Mouse (Mus musculus) spleen, adult 2 months (tissue): ENCODE measurements around the gene Gm49601. TPM values are rescaled to one million over a fixed set of nuclear protein-coding genes. Genes with fewer than 3 reads are reported as not detected.

Experiments
- DNase-seq, 2 experiments: peaks; one replicate each; pipeline versions ENCODE4 v3.0.0 to v3.0.0-alpha.2; 2012 to 2021; ENCODE audit warnings: low spot score in 2 of 2, low read depth in 1 of 2
- H3K27ac ChIP-seq: fragments of 200-500 bp; 2 replicates; pipeline ENCODE4 v1.5.1; 2012; ENCODE audit warnings: low read length, inconsistent platforms; ENCODE audit not compliant: insufficient read depth
- H3K27me3 ChIP-seq: fragments of 200-500 bp; 2 replicates; pipeline ENCODE4 v1.6.1; 2012; ENCODE audit warnings: mild to moderate bottlenecking, moderate library complexity, low read length, inconsistent platforms; ENCODE audit not compliant: control insufficient read depth, insufficient read depth
- H3K36me3 ChIP-seq: fragments of 200-500 bp; 2 replicates; pipeline ENCODE4 v1.6.1; 2012; ENCODE audit warnings: mild to moderate bottlenecking, low read length, inconsistent platforms; ENCODE audit not compliant: control insufficient read depth, insufficient read depth
- H3K4me1 ChIP-seq: fragments of 200-500 bp; 2 replicates; pipeline ENCODE4 v1.6.1; 2011; ENCODE audit warnings: inconsistent platforms; ENCODE audit not compliant: control insufficient read depth, insufficient read depth, insufficient read length
- H3K4me3 ChIP-seq: fragments of 200-500 bp; 2 replicates; pipeline ENCODE4 v1.5.1; 2011; ENCODE audit warnings: mild to moderate bottlenecking, inconsistent platforms; ENCODE audit not compliant: insufficient read depth, insufficient read length; ENCODE audit errors: extremely low read depth
- CTCF ChIP-seq: fragments of 200-500 bp; IDR thresholded peaks from 2 replicates; pipeline ENCODE4 v1.5.1; 2011; ENCODE audit warnings: mild to moderate bottlenecking, inconsistent platforms; ENCODE audit not compliant: insufficient read depth, insufficient read length, insufficient replicate concordance; ENCODE audit errors: extremely low read depth
- POLR2A ChIP-seq: fragments of 200-500 bp; IDR thresholded peaks from 2 replicates; pipeline ENCODE4 v1.6.1; 2011; ENCODE audit warnings: low read depth, low read length, inconsistent platforms
- WGBS: fragments of 180-500 bp; shearing (Covaris S2); methylation state at CpG from one replicate; pipeline ENCODE4 v1.1.7; 2018; 5-methylcytosine and 5-hydroxymethylcytosine counted together
- polyA plus RNA-seq: library from polyadenylated mRNA; depleted of rRNA; stranded (reverse); fragments of >200 nt; gene quantifications from 2 replicates; pipeline ENCODE4 v1.2.3, GENCODE M21; 2012

The Gm49601 gene
- polyA plus RNA-seq, 1 experiment, result 0.71 TPM

- DNase-seq, result no peak
- WGBS, result 87% methylated on average over 6 of the region's 6 CpGs
Observed at GRCm38 (mm10) chr16:18653290-18654160, 27.3 kb upstream of the Gm49601 start.

GRCm38 (mm10) chr16:18649126-18649525, 22.9 kb upstream of the Gm49601 start:
- H3K36me3 ChIP-seq, result no peaks in the 10 kb centered on the region
- no peaks in the 10 kb centered on the region for H3K27me3 ChIP-seq
- DNase-seq, result no peak
- 81% methylated on average over 3 of the region's 3 CpGs for WGBS
- no peaks in the 10 kb centered on the region for H3K4me1 ChIP-seq
- H3K27ac ChIP-seq, result no peak overlapping the region
- no peak overlapping the region for H3K4me3 ChIP-seq
- TF ChIP-seq POLR2A, result no peak
- no peak for TF ChIP-seq CTCF

More at GRCm38 (mm10) chr16:18653290-18654160, 27.3 kb upstream of the Gm49601 start:
- H3K4me3 ChIP-seq, result no peak overlapping the region
- no peaks in the 10 kb centered on the region for H3K36me3 ChIP-seq
- no peaks in the 10 kb centered on the region for H3K27me3 ChIP-seq
- TF ChIP-seq CTCF (no peak), POLR2A (no peak)
- no peaks in the 10 kb centered on the region for H3K4me1 ChIP-seq
- H3K27ac ChIP-seq, result no peak overlapping the region

GRCm38 (mm10) chr16:18645329-18645728, 19.1 kb upstream of the Gm49601 start:
- WGBS, result 82% methylated on average over 6 of the region's 6 CpGs
- no peak overlapping the region for H3K4me3 ChIP-seq
- no peaks in the 10 kb centered on the region for H3K36me3 ChIP-seq
- no peak for DNase-seq
- no peaks in the 10 kb centered on the region for H3K27me3 ChIP-seq
- H3K27ac ChIP-seq, result no peak overlapping the region
- no peak for TF ChIP-seq CTCF
- TF ChIP-seq POLR2A, result no peak
- H3K4me1 ChIP-seq, result no peaks in the 10 kb centered on the region

GRCm38 (mm10) chr16:18644485-18644884, 18.3 kb upstream of the Gm49601 start:
- no peak overlapping the region for H3K27ac ChIP-seq
- no peak for DNase-seq
- no peak overlapping the region for H3K4me3 ChIP-seq
- no peaks in the 10 kb centered on the region for H3K27me3 ChIP-seq
- 83% methylated on average over 4 of the region's 4 CpGs for WGBS
- TF ChIP-seq CTCF, result no peak
- TF ChIP-seq POLR2A, result no peak
- no peaks in the 10 kb centered on the region for H3K4me1 ChIP-seq
- H3K36me3 ChIP-seq, result no peaks in the 10 kb centered on the region

GRCm38 (mm10) chr16:18643406-18643998, 17.3 kb upstream of the Gm49601 start:
- WGBS, result 78% methylated on average over 11 of the region's 11 CpGs
- DNase-seq, result no peak
- Histone ChIP-seq H3K27ac (no peak overlapping the region), H3K4me3 (no peak overlapping the region), H3K4me1 (no peaks in the 10 kb centered on the region), H3K36me3 (no peaks in the 10 kb centered on the region), H3K27me3 (no peaks in the 10 kb centered on the region)
- TF ChIP-seq POLR2A (no peak), CTCF (no peak)

- Histone ChIP-seq H3K4me1 (no peaks in the 10 kb centered on the region), H3K27ac (no peak overlapping the region), H3K27me3 (no peaks in the 10 kb centered on the region), H3K4me3 (no peak overlapping the region), H3K36me3 (no peaks in the 10 kb centered on the region)
- no peak for TF ChIP-seq POLR2A
- TF ChIP-seq CTCF, result no peak
- no peak for DNase-seq
- 80% methylated on average over 4 of the region's 4 CpGs for WGBS
Observed at GRCm38 (mm10) chr16:18642897-18643296, 16.7 kb upstream of the Gm49601 start.

GRCm38 (mm10) chr16:18642291-18642690, 16.1 kb upstream of the Gm49601 start:
- DNase-seq, result no peak
- 64% methylated on average over 7 of the region's 7 CpGs for WGBS
- no peak overlapping the region for H3K4me3 ChIP-seq
- no peaks in the 10 kb centered on the region for H3K27me3 ChIP-seq
- H3K27ac ChIP-seq, result no peak overlapping the region
- no peak for TF ChIP-seq CTCF
- no peak for TF ChIP-seq POLR2A
- H3K36me3 ChIP-seq, result no peaks in the 10 kb centered on the region
- H3K4me1 ChIP-seq, result no peaks in the 10 kb centered on the region
